ENCODE assay signal across 22 mouse cellular contexts in the genomic region with DNA sequence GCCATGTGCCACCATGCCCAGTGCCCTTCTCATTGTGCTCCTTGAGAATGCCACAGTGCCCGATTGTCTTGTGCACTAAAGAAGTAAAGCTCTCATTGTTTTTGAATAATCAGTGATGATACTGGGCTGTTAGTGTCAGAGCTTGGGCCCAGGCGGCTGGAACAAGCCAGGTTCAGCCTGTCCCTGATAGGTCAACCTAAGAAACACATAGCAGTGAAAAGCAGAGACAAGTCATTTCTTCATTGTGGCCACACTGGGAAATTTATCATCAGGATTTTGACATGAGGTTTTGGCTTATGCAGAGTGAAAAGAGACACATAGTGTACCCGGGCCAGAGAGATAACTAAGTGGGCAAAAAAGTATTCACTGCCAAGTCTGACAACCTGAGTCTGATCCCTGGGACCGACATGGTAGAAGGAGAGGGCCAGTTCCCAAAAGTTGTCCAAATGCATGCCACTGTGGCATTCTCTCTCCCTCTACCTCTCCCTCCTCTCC. TPM values are rescaled to one million over a fixed set of nuclear protein-coding genes. Genes with fewer than 3 reads are reported as not detected.
"Had no signal": no experiment of that assay in that cellular context is flagged by ENCODE, and none has a peak within 500 bp of the region (broad histone marks: within the 10 kb centered on the region; RNA-seq: fewer than 3 reads in every experiment).

No protein-coding gene starts in this region.

- H3K9ac ChIP-seq: limb, embryonic 12.5 days; limb, embryonic 15.5 days; liver, embryonic 14.5 days; liver, postnatal 0 days; lung, embryonic 14.5 days; midbrain, embryonic 12.5 days; midbrain, embryonic 15.5 days; neural tube, embryonic 13.5 days; stomach, embryonic 15.5 days had no signal

- H3K27me3 ChIP-seq: limb, embryonic 12.5 days; limb, embryonic 15.5 days; neural tube, embryonic 13.5 days; stomach, embryonic 15.5 days had no signal

- H3K36me3 ChIP-seq: limb, embryonic 12.5 days; limb, embryonic 15.5 days; midbrain, embryonic 12.5 days; midbrain, embryonic 15.5 days; neural tube, embryonic 13.5 days; stomach, embryonic 15.5 days had no signal

- H3K4me1 ChIP-seq: stomach, embryonic 15.5 days had no signal

- H3K27ac ChIP-seq: kidney, postnatal 0 days; limb, embryonic 12.5 days; limb, embryonic 15.5 days; liver, embryonic 14.5 days; midbrain, embryonic 12.5 days; midbrain, embryonic 15.5 days; neural tube, embryonic 13.5 days; stomach, embryonic 15.5 days had no signal

- DNase-seq: kidney, adult 2 months; kidney, postnatal 25 days; left cerebral cortex, postnatal 4 days; liver, postnatal 0 days; lung, embryonic 14.5 days; retina, postnatal 1 day; right cerebral cortex, postnatal 25 days; spleen, adult 18-20 months; thymus, adult 2 months; thymus, postnatal 14 days; thymus, postnatal 4 days had no signal

- H3K4me3 ChIP-seq: limb, embryonic 12.5 days; limb, embryonic 15.5 days; midbrain, embryonic 12.5 days; midbrain, embryonic 15.5 days; myocyte; neural tube, embryonic 13.5 days; stomach, embryonic 15.5 days had no signal

RNA-seq across cellular contexts. Expression of gene Adamts7, which starts 40.6 kb away (rescaled TPM):
- total RNA-seq: monocyte, adult 5-6 weeks; neutrophil, adult 5-6 weeks had no signal
